Mouse (Mus musculus) lung, embryonic 16.5 days (tissue): ENCODE results near the gene Pik3r5. TPM values are rescaled to one million over a fixed set of nuclear protein-coding genes. Genes with fewer than 3 reads are reported as not detected.

Experiments used
- ATAC-seq: fragments of 200-750 bp; cut with Nextera tagmentation; 2 replicates; pipeline ENCODE4 v1.8.0; 2017; ENCODE audit warnings: low read depth, mild to moderate bottlenecking, moderate library complexity
- H3K27ac ChIP-seq: fragments of 300-500 bp; sonication (generic); 2 replicates; pipeline ENCODE4 v1.5.1; 2014; ENCODE audit warnings: mild to moderate bottlenecking, control low read depth, low read length
- H3K27me3 ChIP-seq: fragments of 300-500 bp; sonication (generic); 2 replicates; pipeline ENCODE4 v1.6.1; 2014; ENCODE audit warnings: low read depth, low read length, mixed read lengths; ENCODE audit not compliant: control insufficient read depth, insufficient read depth
- H3K36me3 ChIP-seq: fragments of 300-500 bp; sonication (generic); 2 replicates; pipeline ENCODE4 v1.6.1; 2014; ENCODE audit warnings: low read length; ENCODE audit not compliant: control insufficient read depth, insufficient read depth
- H3K4me1 ChIP-seq: fragments of 300-500 bp; sonication (generic); replicated peaks from 2 replicates; pipeline ENCODE4 v1.6.1; 2014; ENCODE audit warnings: low read length, mixed read lengths; ENCODE audit not compliant: control insufficient read depth, insufficient read depth
- H3K4me2 ChIP-seq: fragments of 300-500 bp; sonication (generic); 2 replicates; pipeline ENCODE4 v1.6.1; 2014; ENCODE audit warnings: low read depth, low read length, control low read depth
- H3K4me3 ChIP-seq: fragments of 300-500 bp; sonication (generic); 2 replicates; pipeline ENCODE4 v1.5.1; 2014; ENCODE audit warnings: mild to moderate bottlenecking, low read length, control low read depth
- H3K9ac ChIP-seq: fragments of 300-500 bp; sonication (generic); 2 replicates; pipeline ENCODE4 v1.6.1; 2014; ENCODE audit warnings: low read length, control low read depth
- H3K9me3 ChIP-seq: fragments of 300-500 bp; sonication (generic); 2 replicates; pipeline ENCODE4 v1.6.1; 2016; ENCODE audit warnings: low read length; ENCODE audit not compliant: control insufficient read depth
- WGBS: fragments of 180-500 bp; shearing (Covaris S2); extraction: QIAGEN DNeasy Blood & Tissue Kit; methylation state at CpG from one replicate; pipeline ENCODE4 v1.1.7; 2014; 5-methylcytosine and 5-hydroxymethylcytosine counted together
- polyA plus RNA-seq: library from polyadenylated mRNA; unstranded; fragments of >200 nt; fragmentation: Nextera tagmentation; extraction: Ambion mirVana; gene quantifications from 2 replicates; pipeline ENCODE4 v1.2.1, GENCODE M21; 2015

The Pik3r5 gene
- polyA plus RNA-seq, 1 experiment from 2014 or later: 0.55 TPM

- H3K4me3 ChIP-seq: no peak overlapping the region
- no peak overlapping the region for H3K9ac ChIP-seq
- 45% methylated on average over 5 of the region's 5 CpGs for WGBS
- no peaks in the 10 kb centered on the region for H3K36me3 ChIP-seq
- H3K9me3 ChIP-seq: no peaks in the 10 kb centered on the region
- H3K27ac ChIP-seq: no peak overlapping the region
- H3K4me2 ChIP-seq: no peak overlapping the region
- H3K27me3 ChIP-seq: no peaks in the 10 kb centered on the region
- no peak for ATAC-seq
- peaks cover 4% of the 10 kb centered on the region for H3K4me1 ChIP-seq
These were observed 20.0 kb downstream of the Pik3r5 start for GRCm38 (mm10) chr11:68451747-68452405.

GRCm38 (mm10) chr11:68452740-68453139, 20.8 kb downstream of the Pik3r5 start:
- Histone ChIP-seq H3K4me2 (no peak overlapping the region), H3K27ac (no peak overlapping the region), H3K9ac (no peak overlapping the region), H3K4me1 (peaks cover 4% of the 10 kb centered on the region), H3K9me3 (no peaks in the 10 kb centered on the region), H3K4me3 (no peak overlapping the region), H3K36me3 (no peaks in the 10 kb centered on the region), H3K27me3 (no peaks in the 10 kb centered on the region)
- WGBS: 87% methylated on average over 8 of the region's 8 CpGs
- ATAC-seq: no peak

- H3K4me3 ChIP-seq: no peak overlapping the region
- no peaks in the 10 kb centered on the region for H3K9me3 ChIP-seq
- no peaks in the 10 kb centered on the region for H3K36me3 ChIP-seq
- H3K27me3 ChIP-seq: no peaks in the 10 kb centered on the region
- H3K4me2 ChIP-seq: no peak overlapping the region
- no peak overlapping the region for H3K9ac ChIP-seq
- H3K27ac ChIP-seq: no peak overlapping the region
- 49% methylated on average over 6 of the region's 6 CpGs for WGBS
- no peak for ATAC-seq
- H3K4me1 ChIP-seq: peaks cover 4% of the 10 kb centered on the region
These were observed 21.4 kb downstream of the Pik3r5 start for GRCm38 (mm10) chr11:68453301-68453700.

DNA sequence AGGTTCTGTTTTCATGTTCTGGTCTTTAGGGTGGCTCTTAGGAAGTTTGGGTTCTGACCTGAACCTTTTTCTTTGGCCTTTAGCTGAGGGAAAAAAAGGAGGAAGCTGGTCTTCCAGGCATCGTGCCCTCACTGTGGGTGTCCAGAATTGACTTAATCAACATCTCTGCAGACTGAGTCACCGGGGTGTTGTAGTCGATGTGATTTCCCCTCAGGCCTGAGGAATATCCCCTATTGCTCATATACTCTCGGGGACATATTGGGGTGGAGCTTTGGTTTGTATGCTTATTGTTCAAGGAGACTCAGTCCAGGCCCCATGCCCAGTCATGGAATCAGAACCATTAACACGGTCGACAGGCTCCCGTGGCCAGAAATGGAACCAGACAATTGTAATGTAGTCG, 26.2 kb downstream of the Pik3r5 start:
- Histone ChIP-seq H3K27me3 (no peaks in the 10 kb centered on the region), H3K9me3 (no peaks in the 10 kb centered on the region)
- 79% methylated on average over 8 of the region's 8 CpGs for whole genome bisulfite sequencing

GRCm38 (mm10) chr11:68459021-68459420, 27.1 kb downstream of the Pik3r5 start:
- WGBS: 75% methylated on average over 5 of the region's 5 CpGs
- Histone ChIP-seq H3K4me3 (no peak overlapping the region), H3K9ac (no peak overlapping the region), H3K36me3 (no peaks in the 10 kb centered on the region), H3K27me3 (no peaks in the 10 kb centered on the region), H3K27ac (no peak overlapping the region), H3K4me1 (no peaks in the 10 kb centered on the region), H3K4me2 (no peak overlapping the region), H3K9me3 (no peaks in the 10 kb centered on the region)
- no peak for ATAC-seq

More for the DNA sequence above, 26.2 kb downstream of the Pik3r5 start:
- no peak for ATAC-seq
- H3K4me3 ChIP-seq: no peak overlapping the region
- no peaks in the 10 kb centered on the region for H3K4me1 ChIP-seq
- no peak overlapping the region for H3K9ac ChIP-seq
- H3K4me2 ChIP-seq: no peak overlapping the region
- H3K36me3 ChIP-seq: no peaks in the 10 kb centered on the region
- H3K27ac ChIP-seq: no peak overlapping the region

DNA sequence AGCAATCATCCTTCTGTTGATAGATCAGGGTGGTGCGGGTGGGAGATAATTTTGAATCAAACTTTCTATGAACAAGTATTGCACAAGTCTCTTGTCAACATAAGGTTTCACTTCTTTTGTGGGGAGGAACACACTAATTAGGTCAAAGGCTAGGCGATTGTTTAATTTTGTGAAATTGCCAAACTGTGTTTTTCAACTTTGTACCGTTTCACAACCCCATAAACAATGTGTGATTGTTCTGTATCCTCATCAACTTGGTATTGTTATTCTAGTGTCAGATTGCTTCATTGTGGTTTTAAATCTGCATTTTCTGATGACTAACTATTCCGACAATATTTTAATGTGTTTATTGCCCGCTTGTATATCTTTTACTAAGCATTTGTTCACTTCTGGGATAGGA, 27.6 kb downstream of the Pik3r5 start:
- no peaks in the 10 kb centered on the region for H3K9me3 ChIP-seq
- H3K9ac ChIP-seq: no peak overlapping the region
- H3K4me1 ChIP-seq: no peaks in the 10 kb centered on the region
- H3K36me3 ChIP-seq: no peaks in the 10 kb centered on the region
- H3K27me3 ChIP-seq: no peaks in the 10 kb centered on the region
- no peak overlapping the region for H3K4me3 ChIP-seq
- no peak for ATAC-seq
- H3K27ac ChIP-seq: no peak overlapping the region
- 76% methylated on average over 5 of the region's 5 CpGs for WGBS
- H3K4me2 ChIP-seq: no peak overlapping the region

- H3K4me2 ChIP-seq: no peak overlapping the region
- no peaks in the 10 kb centered on the region for H3K36me3 ChIP-seq
- H3K27me3 ChIP-seq: no peaks in the 10 kb centered on the region
- H3K9me3 ChIP-seq: no peaks in the 10 kb centered on the region
- no peak overlapping the region for H3K4me3 ChIP-seq
- 70% methylated on average over 3 of the region's 3 CpGs for WGBS
- no peak overlapping the region for H3K27ac ChIP-seq
- H3K4me1 ChIP-seq: no peaks in the 10 kb centered on the region
- ATAC-seq: no peak
- no peak overlapping the region for H3K9ac ChIP-seq
These were observed 30.8 kb downstream of the Pik3r5 start for GRCm38 (mm10) chr11:68462716-68463115.

GRCm38 (mm10) chr11:68464260-68464659, 32.3 kb downstream of the Pik3r5 start:
- no peak for ATAC-seq
- H3K9me3 ChIP-seq: no peaks in the 10 kb centered on the region
- H3K4me3 ChIP-seq: no peak overlapping the region
- no peak overlapping the region for H3K4me2 ChIP-seq
- H3K27me3 ChIP-seq: no peaks in the 10 kb centered on the region
- 68% methylated on average over 5 of the region's 5 CpGs for WGBS
- no peak overlapping the region for H3K27ac ChIP-seq
- no peaks in the 10 kb centered on the region for H3K4me1 ChIP-seq
- no peaks in the 10 kb centered on the region for H3K36me3 ChIP-seq
- H3K9ac ChIP-seq: no peak overlapping the region

DNA sequence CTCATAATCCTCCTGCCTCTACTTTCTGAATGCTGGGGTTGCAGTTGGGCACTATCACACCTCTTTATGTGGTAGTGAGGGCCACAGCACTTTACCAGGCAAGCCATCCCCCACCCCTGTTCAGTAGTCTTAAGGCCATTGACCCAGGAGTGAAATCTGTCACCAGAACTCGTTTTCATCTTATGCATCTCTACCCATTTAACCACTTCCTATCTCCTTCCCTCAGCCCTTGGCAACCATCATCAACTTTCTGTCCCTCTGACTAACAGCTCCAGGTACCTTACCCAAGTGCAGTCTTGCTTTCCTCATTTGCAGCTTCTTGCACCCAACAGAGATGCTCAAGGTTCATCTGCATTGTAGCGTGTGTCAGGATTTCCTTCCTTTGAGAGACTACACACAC, 33.2 kb downstream of the Pik3r5 start:
- no peak overlapping the region for H3K4me2 ChIP-seq
- no peaks in the 10 kb centered on the region for H3K9me3 ChIP-seq
- no peaks in the 10 kb centered on the region for H3K27me3 ChIP-seq
- no peaks in the 10 kb centered on the region for H3K36me3 ChIP-seq
- ATAC-seq: no peak
- WGBS: 61% methylated on average over 2 of the region's 2 CpGs
- H3K9ac ChIP-seq: no peak overlapping the region
- H3K4me1 ChIP-seq: no peaks in the 10 kb centered on the region
- H3K4me3 ChIP-seq: no peak overlapping the region
- no peak overlapping the region for H3K27ac ChIP-seq

DNA sequence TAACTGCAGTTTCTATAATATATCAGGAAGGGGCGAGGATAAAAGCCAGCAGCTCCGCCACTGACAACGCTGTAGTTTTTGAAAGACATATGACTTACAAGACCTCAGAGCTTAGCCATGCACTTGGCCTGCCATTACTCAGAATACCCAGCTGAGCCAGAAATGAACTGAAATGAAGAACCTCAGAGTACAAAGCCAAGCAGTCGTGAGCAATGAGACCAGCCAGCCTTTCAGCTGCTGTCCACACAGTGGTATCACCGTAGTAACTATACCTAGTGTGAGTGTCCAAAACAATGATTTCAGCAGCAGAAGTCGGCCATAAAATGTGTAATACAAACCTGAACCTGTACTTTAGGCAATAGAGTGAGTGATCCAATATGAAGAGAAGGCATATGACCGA, 35.5 kb downstream of the Pik3r5 start:
- no peak for ATAC-seq
- H3K9ac ChIP-seq: no peak overlapping the region
- whole genome bisulfite sequencing: 79% methylated on average over 7 of the region's 7 CpGs

More for the DNA sequence above, 35.5 kb downstream of the Pik3r5 start:
- Histone ChIP-seq H3K4me1 (no peaks in the 10 kb centered on the region), H3K36me3 (no peaks in the 10 kb centered on the region), H3K27ac (no peak overlapping the region), H3K4me3 (no peak overlapping the region), H3K9me3 (no peaks in the 10 kb centered on the region), H3K27me3 (no peaks in the 10 kb centered on the region), H3K4me2 (no peak overlapping the region)
